Mouse (Mus musculus): ENCODE data around the gene Zfp618. TPM values are rescaled to one million over a fixed set of nuclear protein-coding genes. Genes with fewer than 3 reads are reported as not detected.

The Zfp618 gene
- polyA plus RNA-seq, 1 experiment from 2014 or later: 26.6 TPM

DNA sequence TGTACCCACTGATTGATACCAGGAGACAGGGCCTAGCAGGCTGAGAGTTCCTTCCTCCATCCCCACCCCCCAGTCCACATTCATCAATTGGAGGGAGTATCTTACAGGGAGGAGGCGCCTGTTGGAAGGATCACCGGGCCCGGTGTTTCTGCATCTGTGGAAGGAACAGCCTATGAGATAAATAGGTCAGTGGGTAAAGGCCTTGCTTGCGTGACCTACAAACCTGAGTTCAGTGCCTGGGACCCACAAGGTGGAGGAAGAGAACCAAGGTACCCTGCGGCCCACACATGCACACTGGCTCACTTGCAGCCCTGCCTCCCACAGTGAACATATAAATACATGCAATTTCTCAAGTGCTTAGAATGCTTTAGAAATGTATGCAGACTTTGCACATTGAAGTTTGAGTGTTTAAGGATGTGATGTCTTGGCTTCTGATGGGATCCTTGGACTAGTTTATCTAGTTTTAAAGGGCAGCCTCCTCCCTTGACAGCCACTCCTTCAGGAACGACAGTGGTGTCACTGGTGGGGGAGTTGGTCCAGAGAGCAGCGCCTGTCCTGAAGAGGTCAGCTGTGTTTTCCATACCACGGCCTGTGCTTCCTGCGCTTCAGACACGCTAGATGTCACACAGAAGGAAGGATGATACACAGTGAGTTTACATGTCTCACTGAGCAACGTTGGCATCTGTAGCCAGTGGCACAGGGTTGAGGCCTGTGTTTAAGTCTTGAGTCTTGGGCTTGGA lies 35.1 kb downstream of the Zfp618 start:
- H3K4me2 ChIP-seq (ENCODE audit: low read length): no peak overlapping the region
- no peaks in the 10 kb centered on the region for H3K9me3 ChIP-seq (replicated peaks; ENCODE audit: low read length)
- H3K27ac ChIP-seq: no peak overlapping the region
- H3K4me3 ChIP-seq (replicated peaks; ENCODE audit: low read depth, low read length): no peak overlapping the region
- DNase-seq (ENCODE audit: low spot score): no peak
- no peaks in the 10 kb centered on the region for H3K36me3 ChIP-seq (ENCODE audit: insufficient read depth, low read length)
- no peak for ATAC-seq (replicated peaks; ENCODE audit: low FRiP score, low read depth)
- no peaks in the 10 kb centered on the region for H3K27me3 ChIP-seq (ENCODE audit: insufficient read depth, low read length)
- H3K9ac ChIP-seq (ENCODE audit: low read depth, low read length): no peak overlapping the region
- 62% methylated on average over 11 of the region's 11 CpGs for WGBS
- no peak for TF ChIP-seq CTCF (IDR thresholded peaks at IDR 0.05; ENCODE audit: low read depth)
- H3K4me1 ChIP-seq (replicated peaks; ENCODE audit: insufficient read depth, low read length): peaks cover 23% of the 10 kb centered on the region

DNA sequence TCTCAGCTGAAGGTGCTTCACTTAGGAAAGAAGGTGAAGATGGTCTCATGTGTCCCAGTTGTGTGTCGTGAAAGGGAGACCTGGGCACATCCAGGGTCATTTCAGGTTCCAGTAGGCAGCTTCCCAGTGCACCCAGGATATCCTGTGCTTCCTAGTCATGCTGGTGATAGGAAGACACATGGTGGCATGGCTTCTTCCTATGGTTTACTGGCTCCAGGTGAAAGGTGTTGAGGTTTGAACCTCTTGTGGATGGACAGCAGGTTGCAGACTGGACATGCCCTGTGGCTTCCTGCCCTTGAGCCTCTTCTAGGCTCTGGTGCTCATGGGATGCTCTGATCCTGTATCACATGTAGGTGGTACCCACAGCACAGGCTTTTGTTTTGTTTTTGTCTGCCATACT lies 37.0 kb downstream of the Zfp618 start:
- peaks cover 28% of the 10 kb centered on the region for H3K4me1 ChIP-seq (replicated peaks; ENCODE audit: insufficient read depth, low read length)
- WGBS: 88% methylated on average over 1 of the region's 1 CpGs
- no peak overlapping the region for H3K4me3 ChIP-seq (replicated peaks; ENCODE audit: low read depth, low read length)
- H3K36me3 ChIP-seq (ENCODE audit: insufficient read depth, low read length): no peaks in the 10 kb centered on the region
- no peak overlapping the region for H3K4me2 ChIP-seq (ENCODE audit: low read length)
- H3K9me3 ChIP-seq (replicated peaks; ENCODE audit: low read length): no peaks in the 10 kb centered on the region
- no peaks in the 10 kb centered on the region for H3K27me3 ChIP-seq (ENCODE audit: insufficient read depth, low read length)
- no peak for TF ChIP-seq CTCF (IDR thresholded peaks at IDR 0.05; ENCODE audit: low read depth)
- H3K27ac ChIP-seq: no peak overlapping the region
- H3K9ac ChIP-seq (ENCODE audit: low read depth, low read length): no peak overlapping the region
- DNase-seq (ENCODE audit: low spot score) (no peak), ATAC-seq (replicated peaks; ENCODE audit: low FRiP score, low read depth) (no peak)

DNA sequence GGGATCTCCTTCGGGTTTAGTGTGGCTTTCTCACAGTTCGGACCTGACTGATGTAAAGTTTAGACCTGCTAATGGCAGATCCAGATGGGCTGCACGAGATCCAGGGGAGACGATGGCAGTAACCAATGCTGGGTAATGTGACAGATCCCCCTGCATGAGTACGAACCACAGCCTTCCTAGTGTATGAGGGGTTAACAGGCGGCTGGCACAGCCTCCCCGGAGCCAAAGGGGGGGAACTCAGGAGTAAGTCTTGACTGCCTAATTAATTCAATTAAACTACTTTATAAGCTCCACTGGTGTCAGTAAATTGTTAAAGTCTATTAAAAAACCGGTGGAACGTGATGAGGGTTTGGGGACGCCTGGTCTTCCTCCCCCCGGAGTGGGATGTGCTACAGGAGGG lies 39.1 kb downstream of the Zfp618 start:
- 72% methylated on average over 11 of the region's 11 CpGs for WGBS
- Histone ChIP-seq H3K27me3 (ENCODE audit: insufficient read depth, low read length) (no peaks in the 10 kb centered on the region), H3K9me3 (replicated peaks; ENCODE audit: low read length) (no peaks in the 10 kb centered on the region), H3K27ac (no peak overlapping the region), H3K4me2 (ENCODE audit: low read length) (no peak overlapping the region), H3K9ac (ENCODE audit: low read depth, low read length) (no peak overlapping the region), H3K4me1 (replicated peaks; ENCODE audit: insufficient read depth, low read length) (peaks cover 10% of the 10 kb centered on the region; the same call in 1 of the 2 replicates), H3K4me3 (replicated peaks; ENCODE audit: low read depth, low read length) (no peak overlapping the region), H3K36me3 (ENCODE audit: insufficient read depth, low read length) (no peaks in the 10 kb centered on the region)
- ATAC-seq (replicated peaks; ENCODE audit: low FRiP score, low read depth): no peak
- no peak for TF ChIP-seq CTCF (IDR thresholded peaks at IDR 0.05; ENCODE audit: low read depth)
- no peak for DNase-seq (ENCODE audit: low spot score)

- no peak for ATAC-seq (replicated peaks; ENCODE audit: low FRiP score, low read depth)
- DNase-seq (ENCODE audit: low spot score): no peak
- no peak for TF ChIP-seq CTCF (IDR thresholded peaks at IDR 0.05; ENCODE audit: low read depth)
- H3K27ac ChIP-seq: no peak overlapping the region
- H3K4me2 ChIP-seq (ENCODE audit: low read length): no peak overlapping the region
- H3K27me3 ChIP-seq (ENCODE audit: insufficient read depth, low read length): no peaks in the 10 kb centered on the region
- 62% methylated on average over 10 of the region's 10 CpGs for WGBS
- no peaks in the 10 kb centered on the region for H3K36me3 ChIP-seq (ENCODE audit: insufficient read depth, low read length)
- H3K9me3 ChIP-seq (replicated peaks; ENCODE audit: low read length): no peaks in the 10 kb centered on the region
- peaks cover 6% of the 10 kb centered on the region; the same call in 1 of the 2 replicates for H3K4me1 ChIP-seq (replicated peaks; ENCODE audit: insufficient read depth, low read length)
- no peak overlapping the region for H3K4me3 ChIP-seq (replicated peaks; ENCODE audit: low read depth, low read length)
- H3K9ac ChIP-seq (ENCODE audit: low read depth, low read length): no peak overlapping the region
Measured at GRCm38 (mm10) chr4:63005446-63006185, 40.2 kb downstream of the Zfp618 start.

DNA sequence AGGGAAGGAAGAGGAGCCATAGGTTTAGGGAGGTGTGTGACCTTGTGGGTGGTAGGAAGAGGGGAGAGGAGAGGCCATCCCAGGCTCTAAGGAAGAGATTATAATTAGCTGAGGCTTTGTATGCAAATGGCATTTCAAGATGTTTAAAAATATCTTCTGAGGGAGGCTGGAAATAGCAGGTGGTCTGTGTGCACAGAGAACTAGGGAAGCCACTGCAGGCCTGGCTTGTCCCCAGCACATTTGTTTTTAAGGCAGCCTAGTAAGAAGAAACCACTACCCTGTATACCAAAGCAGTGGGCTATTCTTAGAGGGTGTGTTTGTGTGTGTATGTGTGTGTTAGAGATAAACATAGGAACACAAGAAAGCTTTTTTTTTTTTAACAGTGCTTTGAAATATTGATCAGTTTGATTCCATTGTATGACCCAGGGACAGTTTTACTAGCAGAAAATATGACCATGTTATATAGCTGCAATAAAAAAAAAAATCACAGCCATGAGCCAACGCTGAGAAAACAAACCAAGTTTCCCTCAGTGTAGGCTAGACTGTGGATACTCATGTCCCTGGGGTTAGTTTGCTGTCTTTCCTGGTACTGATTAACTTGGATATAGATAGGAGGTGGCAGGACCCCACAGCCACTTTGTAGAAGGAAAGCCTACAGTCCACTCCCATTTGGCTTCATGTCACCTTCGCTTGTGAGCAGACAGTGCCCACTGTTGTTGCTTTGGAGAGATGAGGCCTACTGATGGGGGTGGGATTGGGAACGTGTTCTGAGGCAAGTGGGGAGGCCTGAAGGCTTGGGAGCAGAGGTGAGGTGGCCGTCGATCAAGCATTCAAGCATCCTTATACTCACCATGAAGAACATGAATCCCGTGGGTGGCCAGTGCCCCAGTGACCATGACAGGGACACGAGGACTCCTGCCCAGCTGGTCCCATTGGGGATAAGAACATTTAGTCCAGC lies 41.1 kb downstream of the Zfp618 start:
- Histone ChIP-seq H3K4me2 (ENCODE audit: low read length) (no peak overlapping the region), H3K9ac (ENCODE audit: low read depth, low read length) (no peak overlapping the region), H3K27me3 (ENCODE audit: insufficient read depth, low read length) (no peaks in the 10 kb centered on the region), H3K36me3 (ENCODE audit: insufficient read depth, low read length) (no peaks in the 10 kb centered on the region), H3K9me3 (replicated peaks; ENCODE audit: low read length) (no peaks in the 10 kb centered on the region), H3K4me3 (replicated peaks; ENCODE audit: low read depth, low read length) (no peak overlapping the region), H3K27ac (no peak overlapping the region), H3K4me1 (replicated peaks; ENCODE audit: insufficient read depth, low read length) (peaks cover 6% of the 10 kb centered on the region; the same call in 1 of the 2 replicates)
- DNase-seq (ENCODE audit: low spot score): peak; percentile 17
- no peak for TF ChIP-seq CTCF (IDR thresholded peaks at IDR 0.05; ENCODE audit: low read depth)
- WGBS: 46% methylated on average over 7 of the region's 7 CpGs
- ATAC-seq (replicated peaks; ENCODE audit: low FRiP score, low read depth): no peak

GRCm38 (mm10) chr4:63008206-63008605 lies 42.8 kb downstream of the Zfp618 start:
- Histone ChIP-seq H3K4me3 (replicated peaks; ENCODE audit: low read depth, low read length) (no peak overlapping the region), H3K27ac (no peak overlapping the region), H3K9ac (ENCODE audit: low read depth, low read length) (no peak overlapping the region), H3K9me3 (replicated peaks; ENCODE audit: low read length) (no peaks in the 10 kb centered on the region), H3K4me1 (replicated peaks; ENCODE audit: insufficient read depth, low read length) (peaks cover 6% of the 10 kb centered on the region; the same call in 1 of the 2 replicates), H3K27me3 (ENCODE audit: insufficient read depth, low read length) (no peaks in the 10 kb centered on the region), H3K36me3 (ENCODE audit: insufficient read depth, low read length) (no peaks in the 10 kb centered on the region), H3K4me2 (ENCODE audit: low read length) (no peak overlapping the region)
- no peak for TF ChIP-seq CTCF (IDR thresholded peaks at IDR 0.05; ENCODE audit: low read depth)
- DNase-seq (ENCODE audit: low spot score): no peak
- no peak for ATAC-seq (replicated peaks; ENCODE audit: low FRiP score, low read depth)
- 87% methylated on average over 9 of the region's 9 CpGs for WGBS

All from kidney, postnatal 0 days (tissue).